8 mouse cellular contexts compared by ENCODE assay signal in the genomic region with DNA sequence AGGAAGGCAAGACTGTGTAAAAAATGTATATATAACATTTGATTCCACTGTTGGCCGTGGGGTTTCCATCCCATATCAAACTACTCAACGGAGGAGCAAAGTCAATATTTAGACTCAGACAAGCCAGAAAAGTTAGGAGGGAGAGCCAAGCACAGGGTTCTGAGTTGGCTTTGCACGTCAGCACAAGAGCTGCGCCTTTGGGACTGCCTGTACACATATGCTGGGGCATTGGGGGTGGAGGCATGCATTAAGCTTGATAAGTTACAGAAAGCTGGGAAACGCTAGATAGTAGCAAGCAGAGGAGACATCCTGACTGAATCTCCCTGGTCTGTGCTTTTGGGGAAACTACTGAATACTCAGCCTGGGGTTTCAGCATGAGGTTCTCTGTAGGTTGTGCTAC. TPM values are rescaled to one million over a fixed set of nuclear protein-coding genes. Genes with fewer than 3 reads are reported as not detected.
DNase-seq lines count a peak whose midpoint lies in the region; ATAC-seq and TF ChIP-seq lines count a peak whose summit lies in the region.

No protein-coding gene starts in this region.

- WGBS in neural tube, embryonic 11.5 days: 50% methylated on average over 5 of the region's 5 CpGs
- 19% methylated on average over 5 of the region's 5 CpGs for WGBS in heart, embryonic 11.5 days (ENCODE audit: insufficient replicate concordance)
- 23% methylated on average over 5 of the region's 5 CpGs for WGBS in limb, embryonic 15.5 days

- DNase-seq in neural tube, embryonic 11.5 days (ENCODE audit: low spot score): no peak
- DNase-seq in neural tube, embryonic 10.5 days (ENCODE audit: extremely low spot score, low spot score): no peak
- no peak for DNase-seq in ovary, postnatal 10 days (ENCODE audit: low spot score)
- no peak for DNase-seq in adrenal gland, postnatal 25 days

- H3ac ChIP-seq in myocyte (ENCODE audit: control insufficient read depth, insufficient read length): peak overlapping the region; percentile 57

- H3K4me1 ChIP-seq in neural tube, embryonic 11.5 days (ENCODE audit: control insufficient read depth, insufficient read depth, low read length): peaks cover 5% of the 10 kb centered on the region; the same call in 1 of the 2 replicates
- peaks cover 22% of the 10 kb centered on the region for H3K4me1 ChIP-seq in heart, embryonic 11.5 days (ENCODE audit: control insufficient read depth, insufficient read depth, low read length)
- peaks cover 16% of the 10 kb centered on the region for H3K4me1 ChIP-seq in limb, embryonic 15.5 days

- H3K4me2 ChIP-seq in neural tube, embryonic 11.5 days (ENCODE audit: low read depth): peak overlapping the region; percentile 85
- peak overlapping the region; percentile 80 for H3K4me2 ChIP-seq in heart, embryonic 11.5 days
- H3K4me2 ChIP-seq in limb, embryonic 15.5 days: peak overlapping the region; percentile 84
- H3K4me2 ChIP-seq in myocyte (ENCODE audit: low read depth): peak overlapping the region; percentile 67

- ATAC-seq in neural tube, embryonic 11.5 days (ENCODE audit: insufficient read depth, low FRiP score, low TSS enrichment): no peak
- ATAC-seq in heart, embryonic 11.5 days (replicated peaks; ENCODE audit: insufficient number of reproducible peaks, low FRiP score, low TSS enrichment): no peak
- ATAC-seq in limb, embryonic 15.5 days (ENCODE audit: insufficient number of reproducible peaks, low FRiP score, low TSS enrichment, low read depth): no peak
- no peak for ATAC-seq in CD4-positive, CD25-positive, alpha-beta regulatory T cell, adult 4 months

- H3K9ac ChIP-seq in neural tube, embryonic 11.5 days (ENCODE audit: low read length): peak overlapping the region; percentile 73
- peak overlapping the region; percentile 95 for H3K9ac ChIP-seq in heart, embryonic 11.5 days (ENCODE audit: low read depth, low read length)
- peak overlapping the region; percentile 88 for H3K9ac ChIP-seq in limb, embryonic 15.5 days

- H3K27me3 ChIP-seq in neural tube, embryonic 11.5 days (ENCODE audit: control insufficient read depth, insufficient read depth, low read length): no peaks in the 10 kb centered on the region
- no peaks in the 10 kb centered on the region for H3K27me3 ChIP-seq in heart, embryonic 11.5 days (ENCODE audit: control insufficient read depth, insufficient read depth, low read length)
- no peaks in the 10 kb centered on the region for H3K27me3 ChIP-seq in limb, embryonic 15.5 days
- no peaks in the 10 kb centered on the region for H3K27me3 ChIP-seq in myocyte (ENCODE audit: control insufficient read depth, insufficient read depth, insufficient read length)

- H3K79me2 ChIP-seq in myocyte (ENCODE audit: control insufficient read depth, insufficient read depth): peaks cover 15% of the 10 kb centered on the region

- peak overlapping the region; percentile 74 for H3K4me3 ChIP-seq in neural tube, embryonic 11.5 days (ENCODE audit: low read depth, low read length)
- peak overlapping the region; percentile 78 for H3K4me3 ChIP-seq in heart, embryonic 11.5 days (ENCODE audit: low read depth, low read length)
- H3K4me3 ChIP-seq in limb, embryonic 15.5 days: peak overlapping the region; percentile 81
- peak overlapping the region; percentile 65 for H3K4me3 ChIP-seq in myocyte

- no peak for TF ChIP-seq POLR2A in myocyte (IDR thresholded peaks at IDR 0.05; ENCODE audit: insufficient read length, low read depth)

- H3K36me3 ChIP-seq in neural tube, embryonic 11.5 days (ENCODE audit: control insufficient read depth, insufficient read depth, low read length): no peaks in the 10 kb centered on the region
- H3K36me3 ChIP-seq in heart, embryonic 11.5 days (ENCODE audit: control insufficient read depth, insufficient read depth, low read length): peaks cover 10% of the 10 kb centered on the region; the same call in 1 of the 2 replicates
- peaks cover 19% of the 10 kb centered on the region for H3K36me3 ChIP-seq in limb, embryonic 15.5 days
- H3K36me3 ChIP-seq in myocyte (ENCODE audit: control insufficient read depth, insufficient read depth): peaks cover 21% of the 10 kb centered on the region

- H3K27ac ChIP-seq in neural tube, embryonic 11.5 days (ENCODE audit: low read depth, low read length): no peak overlapping the region
- peak overlapping the region; percentile 95 for H3K27ac ChIP-seq in heart, embryonic 11.5 days (ENCODE audit: low read depth, low read length)
- peak overlapping the region; percentile 99 for H3K27ac ChIP-seq in limb, embryonic 15.5 days

- H3K9me3 ChIP-seq in neural tube, embryonic 11.5 days (ENCODE audit: control insufficient read depth, low read length): no peaks in the 10 kb centered on the region
- H3K9me3 ChIP-seq in heart, embryonic 11.5 days (replicated peaks; ENCODE audit: control insufficient read depth, low read length): no peaks in the 10 kb centered on the region
- no peaks in the 10 kb centered on the region for H3K9me3 ChIP-seq in limb, embryonic 15.5 days

TF ChIP-seq in myocyte, 11 proteins besides CTCF, POLR2A, EP300 and RAD21:
- TF ChIP-seq SRF (IDR thresholded peaks at IDR 0.05; ENCODE audit: control insufficient read depth, insufficient read length, low read depth) (no peak), CEBPB (IDR thresholded peaks at IDR 0.05; ENCODE audit: insufficient read depth, poor library complexity, severe bottlenecking) (no peak), TCF12 (IDR thresholded peaks at IDR 0.05; ENCODE audit: insufficient read depth, poor library complexity, severe bottlenecking) (no peak), TCF3 (IDR thresholded peaks at IDR 0.05; ENCODE audit: insufficient read length, low read depth) (no peak), REST (IDR thresholded peaks at IDR 0.05; ENCODE audit: insufficient read depth, insufficient read length) (no peak), MYOG (IDR thresholded peaks at IDR 0.05; ENCODE audit: control insufficient read depth in 1 of 3, insufficient read depth in 1 of 3, insufficient read length in 2 of 3, low read depth in 2 of 3) (no peak), USF1 (IDR thresholded peaks at IDR 0.05; ENCODE audit: low read depth) (no peak), MYOD1 (IDR thresholded peaks at IDR 0.05; ENCODE audit: control insufficient read depth in 1 of 3, insufficient read length in 2 of 3, low read depth in 2 of 3) (no peak), E2F4 (IDR thresholded peaks at IDR 0.05; ENCODE audit: insufficient read depth) (no peak), MAX (IDR thresholded peaks at IDR 0.05; ENCODE audit: low read depth) (no peak), POLR2AphosphoS2 (IDR thresholded peaks at IDR 0.05; ENCODE audit: insufficient read length, low read depth) (no peak)

RNA-seq across cellular contexts. Expression of a gene that starts 1.1 kb away (rescaled TPM):
- polyA plus RNA-seq in neural tube, embryonic 11.5 days (2014; fragmentation: Nextera tagmentation; extraction: Ambion mirVana): 0.77 and 1.3 TPM in 2 replicates
- 1.8 and 2.4 TPM in 2 replicates for polyA plus RNA-seq in heart, embryonic 11.5 days (2014; fragmentation: Nextera tagmentation; extraction: Ambion mirVana)
- polyA plus RNA-seq in limb, embryonic 15.5 days (2015; fragmentation: Nextera tagmentation; extraction: Ambion mirVana): 3.0 and 3.1 TPM in 2 replicates
- polyA plus RNA-seq in myocyte (2012; fragmentation: generic; extraction: Trizol): 1.9 TPM
- polyA plus RNA-seq in CD4-positive, CD25-positive, alpha-beta regulatory T cell, adult 4 months (2017; shearing (Covaris generic)): not detected
- total RNA-seq in adrenal gland, postnatal 25 days (2021): 3.2 and 5.5 TPM in 2 replicates
